Mouse (Mus musculus) right cerebral cortex, postnatal 36 days (tissue): Measurements from ENCODE around the gene Abhd8.
A peak's percentile ranks its signal among the peaks of the same experiment; 100 is the strongest.

Experiments used
- DNase-seq, 2 experiments: peaks; one replicate each; pipeline ENCODE4 v3.0.0; 2022; ENCODE audit warnings: low spot score in 2 of 2, mixed read lengths in 1 of 2

Gene Abhd8

GRCm38 (mm10) chr8:71463188-71464033 lies at the start of gene Abhd8:
Gene Abhd8 (minus strand): TSS chr8:71463655.
- DNase-seq = peak; percentile 98

GRCm38 (mm10) chr8:71511644-71512043 lies 48.2 kb upstream of the Abhd8 start, which contains the start of gene Plvap:
Gene Plvap (minus strand): TSS chr8:71511752.
- no peak for DNase-seq

GRCm38 (mm10) chr8:71509316-71509715 lies 45.9 kb upstream of the Abhd8 start:
- no peak for DNase-seq

- peak; percentile 74 to 81 for DNase-seq
Measured at GRCm38 (mm10) chr8:71507589-71508104, 44.2 kb upstream of the Abhd8 start.

GRCm38 (mm10) chr8:71505979-71506378 lies 42.5 kb upstream of the Abhd8 start:
- DNase-seq = no peak

- DNase-seq = no peak
Measured at GRCm38 (mm10) chr8:71505326-71505725, 41.9 kb upstream of the Abhd8 start.

- DNase-seq = no peak
Measured at GRCm38 (mm10) chr8:71504349-71504748, 40.9 kb upstream of the Abhd8 start.

- no peak for DNase-seq
Measured at GRCm38 (mm10) chr8:71498816-71499690, 35.6 kb upstream of the Abhd8 start.

- no peak for DNase-seq
Measured at GRCm38 (mm10) chr8:71497881-71498501, 34.5 kb upstream of the Abhd8 start.

GRCm38 (mm10) chr8:71497077-71497645 lies 33.7 kb upstream of the Abhd8 start:
- DNase-seq = no peak

GRCm38 (mm10) chr8:71496481-71496880 lies 33.0 kb upstream of the Abhd8 start:
- no peak for DNase-seq

GRCm38 (mm10) chr8:71495811-71496210 lies 32.4 kb upstream of the Abhd8 start:
- no peak for DNase-seq

GRCm38 (mm10) chr8:71495039-71495438 lies 31.6 kb upstream of the Abhd8 start:
- peak in 1 of 2 experiments; percentile 59 for DNase-seq

- DNase-seq = peak; percentile 70 to 80
Measured at GRCm38 (mm10) chr8:71488454-71488853, 25.0 kb upstream of the Abhd8 start.

- DNase-seq = peak; percentile 73
Measured at GRCm38 (mm10) chr8:71487691-71488445, 24.4 kb upstream of the Abhd8 start, which contains the start of gene Gtpbp3. Gene Gtpbp3 (plus strand): TSS chr8:71488103.

- no peak for DNase-seq
Measured at GRCm38 (mm10) chr8:71486136-71486529, 22.7 kb upstream of the Abhd8 start.

GRCm38 (mm10) chr8:71485142-71486135 lies 22.0 kb upstream of the Abhd8 start, which contains the start of gene Ano8:
Gene Ano8 (minus strand): TSS chr8:71485963.
- peak; percentile 85 to 86 for DNase-seq

- no peak for DNase-seq
Measured at GRCm38 (mm10) chr8:71484736-71485135, 21.3 kb upstream of the Abhd8 start.

GRCm38 (mm10) chr8:71483932-71484331 lies 20.5 kb upstream of the Abhd8 start:
- no peak for DNase-seq
